Mouse (Mus musculus) CD8-positive naive resting alpha-beta T cell, adult 2 months (primary cell): ENCODE results near the gene Tspan10.

Experiments
- DNase-seq, 2 experiments: peaks; one replicate each; pipeline ENCODE4 v3.0.0; 2022; ENCODE audit warnings: low read depth in 2 of 2, low spot score in 2 of 2

Gene Tspan10

GRCm38 (mm10) chr11:120454965-120455364 is 12.5 kb downstream of the Tspan10 start:
- no peak for DNase-seq

GRCm38 (mm10) chr11:120455413-120455812 is 13.0 kb downstream of the Tspan10 start:
- no peak for DNase-seq

GRCm38 (mm10) chr11:120457370-120457769 is 14.9 kb downstream of the Tspan10 start:
- no peak for DNase-seq

- peak; percentile 34 to 50 for DNase-seq
Measured at GRCm38 (mm10) chr11:120457772-120458751, 15.6 kb downstream of the Tspan10 start, which contains the start of the genes Oxld1 and Ccdc137. TSS of gene Oxld1 (minus strand) at chr11:120458068. TSS of gene Ccdc137 (plus strand) at chr11:120458115.

- no peak for DNase-seq
Measured at GRCm38 (mm10) chr11:120458847-120459597, 16.6 kb downstream of the Tspan10 start.

GRCm38 (mm10) chr11:120463536-120463935 is 21.1 kb downstream of the Tspan10 start:
- no peak for DNase-seq

GRCm38 (mm10) chr11:120464365-120464764 is 21.9 kb downstream of the Tspan10 start:
- DNase-seq: no peak

- no peak for DNase-seq
Measured at GRCm38 (mm10) chr11:120465521-120465920, 23.1 kb downstream of the Tspan10 start.

- peak; percentile 92 to 93 for DNase-seq
Measured at GRCm38 (mm10) chr11:120467051-120467735, 24.7 kb downstream of the Tspan10 start, which contains the start of gene Arl16. TSS of gene Arl16 (minus strand) at chr11:120467607.

- no peak for DNase-seq
Measured at GRCm38 (mm10) chr11:120467736-120468092, 25.3 kb downstream of the Tspan10 start.

GRCm38 (mm10) chr11:120472052-120472451 is 29.6 kb downstream of the Tspan10 start:
- no peak for DNase-seq

GRCm38 (mm10) chr11:120483448-120483934 is 41.0 kb downstream of the Tspan10 start:
- DNase-seq: no peak

- DNase-seq: peak; percentile 74 to 80
Measured at GRCm38 (mm10) chr11:120484265-120484981, 42.0 kb downstream of the Tspan10 start, which contains the start of gene Mrpl12. TSS of gene Mrpl12 (plus strand) at chr11:120484613.

GRCm38 (mm10) chr11:120485251-120485650 is 42.8 kb downstream of the Tspan10 start:
- no peak for DNase-seq

- no peak for DNase-seq
Measured at GRCm38 (mm10) chr11:120488516-120488915, 46.1 kb downstream of the Tspan10 start.

- DNase-seq: peak; percentile 59 to 69
Measured at GRCm38 (mm10) chr11:120489054-120489761, 46.8 kb downstream of the Tspan10 start.

GRCm38 (mm10) chr11:120490291-120491046 is 48.0 kb downstream of the Tspan10 start:
- DNase-seq: no peak

- peak in 1 of 2 experiments; percentile 39 for DNase-seq
Measured at GRCm38 (mm10) chr11:120491317-120492023, 49.0 kb downstream of the Tspan10 start, which contains the start of gene Slc25a10. TSS of gene Slc25a10 (plus strand) at chr11:120491840.
